Mouse (Mus musculus) splenic B cell, adult 2 months (primary cell): ENCODE data around the gene Arhgef39.

ENCODE experiments used
- DNase-seq: peaks from one replicate; pipeline ENCODE4 v3.0.0-alpha.2; 2011; ENCODE audit warnings: low read depth, low spot score
- H3K27me3 ChIP-seq: 2 replicates; pipeline ENCODE4 v1.6.1; 2012; ENCODE audit warnings: mild to moderate bottlenecking, low read length, moderate library complexity, mixed read lengths; ENCODE audit not compliant: control insufficient read depth, poor library complexity, insufficient read depth, severe bottlenecking
- H3K36me3 ChIP-seq: 2 replicates; pipeline ENCODE4 v1.6.1; 2012; ENCODE audit warnings: mild to moderate bottlenecking, low read length, moderate library complexity, mixed read lengths; ENCODE audit not compliant: control insufficient read depth, poor library complexity, insufficient read depth, severe bottlenecking

Arhgef39 gene

GRCm38 (mm10) chr4:43515764-43516708, 16.5 kb upstream of the Arhgef39 start:
- H3K36me3 ChIP-seq, result no peaks in the 10 kb centered on the region
- no peak for DNase-seq
- H3K27me3 ChIP-seq, result no peaks in the 10 kb centered on the region

- DNase-seq, result no peak
- no peaks in the 10 kb centered on the region for H3K27me3 ChIP-seq
- H3K36me3 ChIP-seq, result no peaks in the 10 kb centered on the region
Observed at GRCm38 (mm10) chr4:43513791-43514190, 14.3 kb upstream of the Arhgef39 start.

- no peaks in the 10 kb centered on the region for H3K36me3 ChIP-seq
- DNase-seq, result no peak
- no peaks in the 10 kb centered on the region for H3K27me3 ChIP-seq
Observed at GRCm38 (mm10) chr4:43513300-43513699, 13.8 kb upstream of the Arhgef39 start.

GRCm38 (mm10) chr4:43512653-43513052, 13.2 kb upstream of the Arhgef39 start:
- Histone ChIP-seq H3K27me3 (no peaks in the 10 kb centered on the region), H3K36me3 (no peaks in the 10 kb centered on the region)
- DNase-seq, result no peak

- Histone ChIP-seq H3K36me3 (no peaks in the 10 kb centered on the region), H3K27me3 (no peaks in the 10 kb centered on the region)
- DNase-seq, result no peak
Observed at GRCm38 (mm10) chr4:43511675-43512454, 12.4 kb upstream of the Arhgef39 start.

GRCm38 (mm10) chr4:43509109-43509508, 9.6 kb upstream of the Arhgef39 start:
- H3K27me3 ChIP-seq, result no peaks in the 10 kb centered on the region
- no peak for DNase-seq

GRCm38 (mm10) chr4:43508666-43508997, 9.1 kb upstream of the Arhgef39 start:
- no peaks in the 10 kb centered on the region for H3K36me3 ChIP-seq
- no peaks in the 10 kb centered on the region for H3K27me3 ChIP-seq
- DNase-seq, result peak; percentile 75

More at GRCm38 (mm10) chr4:43509109-43509508, 9.6 kb upstream of the Arhgef39 start:
- no peaks in the 10 kb centered on the region for H3K36me3 ChIP-seq

- Histone ChIP-seq H3K27me3 (no peaks in the 10 kb centered on the region), H3K36me3 (no peaks in the 10 kb centered on the region)
- DNase-seq, result no peak
Observed at GRCm38 (mm10) chr4:43507938-43508665, 8.6 kb upstream of the Arhgef39 start.

- DNase-seq, result no peak
- Histone ChIP-seq H3K27me3 (no peaks in the 10 kb centered on the region), H3K36me3 (no peaks in the 10 kb centered on the region)
Observed at GRCm38 (mm10) chr4:43506536-43507185, 7.2 kb upstream of the Arhgef39 start, which contains the start of gene Car9. TSS of gene Car9 (plus strand) at chr4:43506966.

GRCm38 (mm10) chr4:43506074-43506473, 6.6 kb upstream of the Arhgef39 start:
- no peak for DNase-seq
- H3K27me3 ChIP-seq, result no peaks in the 10 kb centered on the region

GRCm38 (mm10) chr4:43504269-43504668, 4.8 kb upstream of the Arhgef39 start:
- DNase-seq, result no peak
- no peaks in the 10 kb centered on the region for H3K36me3 ChIP-seq
- H3K27me3 ChIP-seq, result no peaks in the 10 kb centered on the region

More at GRCm38 (mm10) chr4:43506074-43506473, 6.6 kb upstream of the Arhgef39 start:
- H3K36me3 ChIP-seq, result no peaks in the 10 kb centered on the region

GRCm38 (mm10) chr4:43503506-43503905, 4.0 kb upstream of the Arhgef39 start:
- no peak for DNase-seq
- no peaks in the 10 kb centered on the region for H3K36me3 ChIP-seq

GRCm38 (mm10) chr4:43503041-43503440, 3.5 kb upstream of the Arhgef39 start:
- DNase-seq, result no peak
- Histone ChIP-seq H3K36me3 (no peaks in the 10 kb centered on the region), H3K27me3 (no peaks in the 10 kb centered on the region)

More at GRCm38 (mm10) chr4:43503506-43503905, 4.0 kb upstream of the Arhgef39 start:
- no peaks in the 10 kb centered on the region for H3K27me3 ChIP-seq

- DNase-seq, result peak; percentile 45
Observed at GRCm38 (mm10) chr4:43498983-43499382, 512 bp downstream of the Arhgef39 start.

More at GRCm38 (mm10) chr4:43498983-43499382, 512 bp downstream of the Arhgef39 start:
- Histone ChIP-seq H3K27me3 (no peaks in the 10 kb centered on the region), H3K36me3 (no peaks in the 10 kb centered on the region)
